Mouse (Mus musculus) heart, adult 8-10 months (tissue): ENCODE results near the gene Otub1. TPM values are rescaled to one million over a fixed set of nuclear protein-coding genes. Genes with fewer than 3 reads are reported as not detected.

Experiments used
- DNase-seq: peaks from one replicate; pipeline ENCODE4 v3.0.0; 2022; ENCODE audit warnings: low spot score
- total RNA-seq, 4 experiments: library from RNA; stranded (reverse); gene quantifications; 2 replicates each; pipeline ENCODE4 v1.2.4; 2022

The Otub1 gene
- total RNA-seq = 10 to 100 TPM; 62.2 to 71.6 (median 68.0) TPM

DNA sequence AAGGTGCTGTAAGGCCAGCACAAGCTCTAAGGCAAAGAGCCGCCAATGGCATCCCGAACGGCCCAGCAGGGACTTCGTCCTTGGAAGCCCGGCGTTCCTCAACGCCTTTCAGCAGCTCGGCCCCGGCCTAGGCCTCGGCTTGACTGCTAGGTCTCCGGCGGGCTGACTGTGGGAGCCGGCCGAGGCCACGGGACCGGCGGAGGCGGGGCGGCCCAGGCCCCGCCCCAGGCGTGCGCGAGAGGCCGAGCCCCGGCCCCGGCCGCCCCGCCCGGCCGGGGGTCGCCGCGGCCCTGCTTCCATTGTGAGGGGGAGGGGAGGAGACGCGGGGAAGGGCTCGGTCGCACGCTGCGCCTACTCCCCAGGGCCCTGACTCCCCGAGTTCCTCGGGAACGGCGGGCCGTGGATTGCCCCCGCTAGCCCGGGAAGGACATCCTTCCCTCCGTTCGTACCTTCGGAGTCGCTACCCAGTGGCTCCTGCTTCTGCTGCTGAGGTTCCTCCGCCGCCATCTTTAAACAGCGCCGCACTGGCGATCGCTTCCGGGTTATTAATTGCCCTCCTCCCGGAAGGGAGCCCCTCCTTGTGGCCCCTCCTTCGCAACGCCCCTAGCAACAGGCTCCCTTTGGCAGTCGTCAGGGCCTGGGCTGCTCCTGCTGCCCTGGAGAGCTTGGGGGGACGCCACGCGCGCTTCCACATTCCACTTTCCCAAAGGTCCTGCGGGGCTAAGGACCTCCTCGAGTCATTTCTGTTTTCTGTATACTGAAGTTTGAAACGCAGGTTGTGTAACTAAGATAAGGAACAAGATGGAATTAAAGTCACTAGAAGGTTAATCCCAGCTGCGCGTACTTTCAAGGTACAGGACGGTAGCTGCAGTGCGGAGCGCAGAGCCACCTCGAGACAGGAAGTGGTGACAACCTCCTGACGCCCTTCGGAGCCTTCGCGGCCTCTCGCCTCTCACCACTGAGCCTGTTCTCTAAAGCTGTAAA is at the start of gene Otub1:
TSS of gene Otub1 (minus strand) at position 564 of the 984 bp plus-strand sequence.
- DNase-seq = peak; percentile 95

DNA sequence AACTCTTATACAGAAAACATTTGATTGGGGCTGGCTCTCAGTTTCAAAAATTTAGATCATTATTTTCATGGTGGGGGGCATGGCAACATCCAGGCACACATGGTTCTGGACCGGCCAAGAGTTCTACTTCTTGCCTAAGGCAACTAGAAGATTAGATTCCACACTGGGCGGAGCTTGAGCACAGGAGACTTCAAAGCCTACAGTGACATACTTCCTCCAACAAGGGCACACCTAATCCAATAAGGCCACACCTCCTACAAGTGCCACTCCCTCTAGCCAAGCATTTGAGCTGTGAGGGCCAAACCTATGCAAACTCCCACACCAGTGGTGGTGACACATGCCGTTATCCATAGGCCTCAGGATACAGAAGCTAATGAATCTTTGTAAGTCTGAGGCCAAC is 39.9 kb upstream of the Otub1 start:
- DNase-seq = no peak

DNA sequence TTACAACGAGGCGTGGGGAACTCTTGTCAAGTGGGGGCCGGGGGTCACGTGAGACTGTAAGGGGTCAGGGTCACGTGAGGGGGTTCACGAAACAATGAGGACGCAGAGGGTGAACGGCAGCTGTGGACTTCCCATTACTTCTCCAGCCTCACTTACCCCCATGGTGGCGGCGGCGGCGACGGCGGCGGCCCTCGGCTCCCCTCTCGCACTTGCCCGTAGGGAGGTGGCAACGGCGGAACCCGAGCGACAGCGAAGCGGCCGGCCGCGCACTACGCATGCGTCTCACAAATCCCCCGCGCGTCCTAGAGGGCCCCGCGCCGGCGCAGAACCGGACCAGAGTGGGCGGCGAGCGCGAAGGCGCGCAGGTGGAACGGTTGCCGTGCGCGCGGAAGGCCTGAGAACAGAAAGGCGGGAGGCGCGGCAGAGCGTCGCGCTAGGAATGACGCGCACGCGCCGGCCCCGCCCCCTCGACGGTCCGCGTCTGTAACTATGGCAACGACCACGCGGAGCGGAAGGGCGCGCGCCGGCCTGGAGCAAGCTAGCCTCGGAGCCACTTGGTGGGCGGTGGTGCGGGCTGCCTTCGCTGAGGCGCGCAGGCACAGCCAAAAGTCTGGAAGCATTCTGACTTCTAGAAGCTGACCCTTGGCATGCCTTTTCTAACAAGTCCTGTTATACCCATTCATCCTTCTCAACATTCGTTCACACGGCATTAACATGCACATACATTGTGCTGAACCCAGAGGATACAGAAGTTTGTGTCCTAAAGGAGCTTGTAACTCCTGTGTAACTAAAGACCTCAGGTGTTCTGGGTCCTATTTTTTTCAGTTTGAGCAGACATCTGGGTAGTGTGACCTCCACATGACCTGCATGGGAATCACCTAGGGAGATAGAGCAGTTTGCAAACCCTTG is 34.9 kb upstream of the Otub1 start, which contains the start of gene Naa40:
TSS of gene Naa40 (minus strand) at position 402 of the 909 bp plus-strand sequence.
- peak; percentile 83 for DNase-seq

DNA sequence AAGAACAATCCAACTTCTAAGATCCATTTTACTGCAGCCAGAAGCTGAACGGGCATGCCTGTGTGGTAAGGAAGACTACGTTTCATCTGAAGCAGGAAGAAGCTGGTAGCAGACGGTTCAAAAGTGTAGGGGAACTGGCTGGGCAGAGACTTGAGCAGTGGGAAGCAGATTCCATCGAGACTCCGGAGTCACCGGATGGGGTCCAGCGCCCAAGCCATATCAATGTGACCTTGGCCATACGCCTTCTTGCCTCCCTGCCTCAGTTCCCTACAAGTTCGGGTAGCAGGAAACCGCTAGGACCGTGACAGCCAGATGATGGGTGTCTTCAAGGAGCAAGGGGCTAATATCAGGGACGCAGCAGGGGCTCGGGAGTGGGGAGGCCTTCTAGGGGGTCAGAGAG is 34.2 kb upstream of the Otub1 start:
- no peak for DNase-seq

DNA sequence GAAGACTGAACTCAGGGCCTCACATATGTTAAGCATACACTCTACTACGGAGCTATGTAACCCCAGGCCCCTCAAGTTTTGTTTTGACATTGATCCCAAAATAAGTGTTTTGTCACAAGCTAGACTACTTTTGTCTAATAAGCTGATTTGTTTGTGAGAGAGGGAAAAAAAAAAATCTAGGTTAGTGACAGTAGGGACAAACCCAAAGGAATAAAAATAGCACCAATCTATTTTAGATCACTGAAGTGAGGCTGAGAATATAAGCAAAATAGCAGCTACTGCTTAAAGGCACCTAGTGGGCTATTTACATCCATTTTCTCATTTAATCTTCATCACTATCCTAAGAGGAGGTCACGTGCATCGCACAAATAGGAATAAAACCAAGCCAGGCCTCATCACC is 33.5 kb upstream of the Otub1 start:
- no peak for DNase-seq

DNA sequence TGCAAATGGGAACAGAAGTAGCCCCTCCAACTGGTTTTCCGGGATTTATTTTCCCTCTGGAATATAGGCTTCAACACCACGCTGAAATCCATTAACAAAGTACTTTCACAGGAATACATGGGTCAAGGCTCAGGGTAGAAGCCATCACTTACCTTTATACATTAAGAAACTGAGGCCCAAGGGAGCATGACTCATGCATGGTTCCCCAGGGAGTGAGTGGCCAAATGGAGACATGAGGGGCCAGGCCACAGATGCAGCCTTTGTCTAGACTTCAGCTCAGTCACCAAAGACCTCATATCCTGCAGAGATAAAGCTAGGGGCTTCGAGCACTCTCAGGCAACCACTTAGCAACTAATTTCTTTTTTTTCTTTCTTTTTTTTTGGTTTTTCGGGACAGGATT is 30.6 kb upstream of the Otub1 start:
- DNase-seq = no peak

DNA sequence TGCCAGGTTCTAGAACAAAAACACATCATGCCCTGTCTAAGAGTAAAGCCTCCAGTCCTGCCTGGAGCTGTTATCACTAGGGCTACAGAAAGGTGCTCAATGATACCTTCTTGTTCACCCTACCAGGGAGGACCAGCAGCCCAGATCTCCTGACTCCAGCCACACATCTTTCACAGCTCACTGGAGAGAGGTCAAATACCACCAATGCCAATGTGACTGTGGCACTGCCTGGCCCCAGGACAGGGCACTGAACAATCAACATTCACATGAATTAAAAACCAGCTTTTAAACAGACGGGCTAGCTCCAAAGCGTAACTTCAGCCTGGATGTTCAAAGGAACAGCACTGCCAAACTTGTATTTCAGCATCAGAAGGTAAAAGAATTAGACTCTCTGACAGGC is 29.9 kb upstream of the Otub1 start:
- no peak for DNase-seq

DNA sequence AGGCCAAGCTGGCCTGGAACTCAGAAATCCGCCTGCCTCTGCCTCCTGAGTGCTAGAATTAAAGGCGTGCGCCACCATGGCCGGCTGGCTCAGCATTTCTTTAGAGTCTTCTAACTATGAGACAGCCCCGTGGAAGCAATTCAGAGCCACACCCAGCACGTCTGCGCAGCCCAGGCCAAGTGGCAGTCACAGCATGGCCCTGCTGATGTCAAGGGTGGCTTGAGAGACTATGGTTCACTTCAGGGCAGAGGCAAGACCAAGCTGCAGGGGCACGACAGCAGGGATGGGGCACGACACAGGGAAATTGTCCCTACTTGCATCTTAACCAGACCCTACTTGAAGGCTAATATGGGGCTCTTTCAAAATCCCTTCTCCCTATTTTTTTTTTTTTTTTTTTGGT is 29.3 kb upstream of the Otub1 start:
- DNase-seq = no peak

DNA sequence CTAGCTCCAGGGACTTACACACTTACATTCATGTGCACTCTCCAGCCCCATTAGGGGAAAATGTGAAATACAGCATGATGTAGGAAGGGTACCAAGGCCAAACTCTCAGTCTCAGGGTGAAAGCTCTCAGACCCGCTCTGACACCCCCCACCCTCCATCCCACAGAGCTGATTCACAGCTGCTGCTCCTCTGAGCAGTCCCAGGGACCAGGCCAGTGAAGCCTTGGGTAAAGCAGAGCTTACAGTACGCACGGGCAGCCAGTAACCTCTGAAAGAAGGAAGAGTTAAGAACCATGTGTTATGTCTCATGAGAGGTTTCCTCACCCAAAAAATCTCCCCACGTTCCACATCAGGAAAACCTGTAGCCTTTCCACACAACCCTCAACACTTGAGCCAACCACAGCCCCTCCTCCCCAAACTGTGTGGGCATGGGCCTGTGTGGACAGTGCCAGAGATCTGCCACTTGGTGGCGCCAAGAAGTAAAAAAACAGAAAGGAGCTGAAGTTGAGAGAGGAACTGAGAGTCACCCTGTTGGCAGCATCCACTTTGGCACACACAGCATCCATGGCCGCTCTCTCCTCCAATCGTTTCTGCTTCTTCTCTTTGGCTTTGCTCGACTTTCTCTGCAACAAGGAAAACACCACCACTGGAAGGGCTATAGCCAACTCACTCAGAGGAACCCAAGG is 28.6 kb upstream of the Otub1 start:
- DNase-seq = peak; percentile 81

DNA sequence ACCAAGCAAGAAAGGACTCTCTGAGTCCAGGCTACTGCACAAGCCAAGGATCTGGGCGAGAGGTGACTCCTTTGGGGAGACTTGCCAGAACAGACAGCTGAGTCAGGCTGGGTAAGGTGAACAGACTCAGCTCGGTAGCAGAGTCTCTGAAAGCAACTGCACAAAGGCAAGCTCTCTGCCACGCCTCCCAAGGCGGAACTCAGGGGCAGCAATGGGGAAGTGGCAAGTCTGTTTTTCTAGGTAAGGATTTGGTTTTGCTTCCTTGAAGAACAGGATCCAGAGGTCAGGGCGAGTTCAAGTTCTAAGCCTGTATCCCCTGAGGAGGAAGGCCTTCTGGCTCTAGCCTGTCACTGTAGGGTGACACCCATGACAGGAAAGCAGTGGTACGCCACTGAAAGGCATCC is 20.4 kb upstream of the Otub1 start:
- no peak for DNase-seq

DNA sequence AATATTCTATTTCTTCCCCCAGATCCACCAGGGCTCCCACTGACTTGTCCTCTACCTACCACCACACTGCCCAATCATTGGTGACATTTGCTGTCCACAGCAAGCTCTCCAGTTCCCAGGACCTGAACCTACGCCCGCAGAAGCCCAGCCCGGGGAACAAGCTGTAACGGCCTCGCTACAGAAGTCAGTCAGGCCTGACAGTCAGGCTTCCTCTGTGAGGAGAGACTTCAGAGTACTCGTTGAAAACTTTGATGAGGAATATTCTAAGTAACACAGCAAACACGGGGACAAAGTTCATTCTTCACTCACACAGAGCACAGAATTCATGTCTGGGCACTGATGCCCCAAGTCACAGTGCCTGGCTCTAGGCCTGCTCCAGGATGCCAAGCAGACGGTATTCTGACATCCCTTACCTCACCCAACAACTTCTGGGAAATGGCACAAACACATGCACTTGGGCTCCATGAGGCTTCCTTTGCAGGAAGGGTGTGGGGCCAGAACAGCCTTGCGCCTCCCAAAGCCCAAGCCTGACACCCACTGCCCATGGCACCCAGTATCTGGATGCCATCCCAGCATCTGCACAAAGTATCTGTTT is 19.1 kb upstream of the Otub1 start:
- DNase-seq = no peak

DNA sequence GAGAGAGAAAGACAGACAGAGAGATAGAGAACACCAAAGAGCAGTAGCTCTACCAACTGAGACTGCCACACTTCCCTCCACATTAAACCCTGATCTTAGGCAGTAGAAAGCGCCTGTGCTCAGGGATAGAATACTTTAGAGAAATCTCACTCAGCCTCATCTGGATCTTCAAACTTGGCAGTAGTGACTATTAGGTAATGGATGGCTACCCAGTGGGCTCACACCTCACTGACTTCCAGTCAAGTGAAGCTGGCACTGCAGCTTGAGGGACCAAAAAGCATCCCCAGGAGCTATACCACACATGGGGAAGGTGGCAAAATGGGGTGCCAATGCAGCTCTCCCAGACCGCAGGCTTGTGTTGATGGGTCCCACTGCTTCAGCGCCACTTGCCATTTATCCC is 18.1 kb upstream of the Otub1 start:
- no peak for DNase-seq

DNA sequence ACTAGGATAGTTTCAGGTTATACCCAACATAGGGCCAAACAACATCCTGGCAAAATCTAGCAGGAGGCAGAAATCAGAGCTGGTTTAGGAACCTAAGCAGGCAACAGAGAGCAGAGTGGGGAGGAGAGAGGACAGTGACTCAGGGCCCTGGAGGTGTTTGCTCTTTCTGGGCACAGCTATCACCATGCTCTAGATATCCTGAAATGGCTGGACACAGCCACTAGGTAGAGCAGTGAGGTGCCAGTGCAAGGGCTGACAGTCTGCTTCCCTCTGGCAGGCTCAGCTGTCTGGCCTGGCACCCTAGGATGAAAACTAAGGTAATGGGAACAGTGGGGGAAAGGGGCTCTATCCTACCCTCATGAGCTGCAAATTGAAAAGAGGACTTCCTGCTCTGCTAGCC is 17.4 kb upstream of the Otub1 start:
- no peak for DNase-seq

DNA sequence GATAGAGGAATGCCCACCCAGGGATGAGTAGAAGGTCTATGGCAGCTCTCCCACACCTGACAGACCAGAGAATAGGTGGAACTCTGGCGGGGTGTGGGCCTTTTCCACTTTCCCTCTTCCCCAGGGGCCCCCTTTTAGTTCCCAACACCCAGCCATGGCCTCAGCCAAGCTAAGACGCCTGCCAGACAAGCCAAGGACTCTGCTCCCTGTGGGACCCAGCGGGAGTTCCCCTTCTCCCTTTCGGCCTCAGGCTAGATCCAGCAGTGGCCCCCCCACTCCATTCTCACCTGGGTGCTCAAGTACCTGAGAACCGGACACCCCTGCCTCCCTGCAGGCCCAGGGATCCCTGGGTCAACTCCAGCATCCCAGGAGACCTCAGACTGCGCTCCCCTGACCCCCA is 16.1 kb upstream of the Otub1 start:
- DNase-seq = no peak

DNA sequence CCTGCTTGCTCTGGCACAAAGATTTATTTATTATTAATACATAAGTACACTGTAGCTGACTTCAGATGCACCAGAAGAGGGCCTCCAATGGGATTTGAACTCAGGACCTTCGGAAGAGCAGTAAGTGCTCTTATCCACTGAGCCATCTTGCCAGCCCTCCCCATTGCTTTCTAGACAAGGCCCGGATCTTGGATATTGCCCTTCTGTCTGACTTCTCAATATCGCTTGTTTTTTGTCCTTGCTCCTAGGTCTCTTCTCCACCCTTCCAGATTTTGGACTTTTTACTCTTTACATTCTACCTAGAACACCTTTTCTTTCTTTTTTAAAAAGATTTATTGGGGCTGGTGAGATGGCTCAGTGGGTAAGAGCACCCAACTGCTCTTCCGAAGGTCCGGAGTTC is 12.6 kb upstream of the Otub1 start:
- no peak for DNase-seq

DNA sequence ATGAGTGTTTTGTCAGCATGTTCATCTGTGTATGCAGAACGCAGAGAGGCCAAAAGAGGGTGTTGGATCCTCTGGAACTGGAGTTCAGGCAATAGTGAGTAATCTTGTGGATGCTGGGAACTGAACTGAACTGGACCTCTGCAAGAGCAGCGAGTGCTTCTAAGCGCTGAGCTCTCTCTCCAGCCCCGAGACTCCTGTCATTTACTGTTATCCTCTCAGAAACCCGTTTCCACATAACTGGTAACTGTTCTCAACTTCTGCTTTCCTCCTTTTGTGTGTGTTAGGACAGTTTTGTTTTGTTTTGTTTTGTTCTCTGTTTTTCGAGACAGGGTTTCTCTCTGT is 11.8 kb upstream of the Otub1 start:
- no peak for DNase-seq

DNA sequence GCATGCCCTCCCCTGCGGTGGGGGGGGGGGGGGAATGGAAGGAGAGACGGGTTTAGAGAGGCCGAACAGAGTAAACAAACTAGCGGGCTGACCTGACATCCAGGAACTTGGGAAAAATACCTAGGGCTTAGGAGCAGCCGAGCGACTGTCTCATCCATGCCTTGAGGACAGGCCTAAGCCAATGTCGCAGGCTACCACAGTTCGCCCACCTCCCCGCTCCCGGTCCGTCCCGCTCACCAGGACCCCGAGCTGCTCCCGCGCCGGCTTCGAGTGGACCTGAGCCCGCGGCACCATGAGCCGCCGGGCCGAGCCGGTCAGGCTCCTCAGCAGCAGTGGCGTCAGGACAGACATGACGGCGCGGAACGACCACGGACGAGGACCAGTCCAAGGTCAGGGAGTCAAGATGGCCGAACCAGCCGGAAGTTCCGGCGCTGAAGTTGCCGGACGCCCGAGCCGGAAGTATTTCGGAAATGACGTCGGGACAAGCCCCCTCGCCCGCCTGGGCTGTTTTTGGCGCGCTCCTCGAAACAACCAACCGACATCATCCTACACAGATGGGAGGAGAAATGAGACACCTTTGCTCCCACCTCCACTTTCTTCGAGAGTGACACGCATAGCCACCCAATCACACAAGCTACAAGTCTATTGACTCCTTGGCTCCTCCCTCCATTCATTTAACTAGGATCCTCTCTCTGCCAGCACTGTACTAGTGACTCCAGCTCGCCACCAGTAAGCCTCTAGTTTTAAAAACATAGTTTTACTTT is 11.2 kb upstream of the Otub1 start, which contains the start of gene Cox8a:
TSS of gene Cox8a (minus strand) at position 455 of the 764 bp plus-strand sequence.
- peak; percentile 98 for DNase-seq

DNA sequence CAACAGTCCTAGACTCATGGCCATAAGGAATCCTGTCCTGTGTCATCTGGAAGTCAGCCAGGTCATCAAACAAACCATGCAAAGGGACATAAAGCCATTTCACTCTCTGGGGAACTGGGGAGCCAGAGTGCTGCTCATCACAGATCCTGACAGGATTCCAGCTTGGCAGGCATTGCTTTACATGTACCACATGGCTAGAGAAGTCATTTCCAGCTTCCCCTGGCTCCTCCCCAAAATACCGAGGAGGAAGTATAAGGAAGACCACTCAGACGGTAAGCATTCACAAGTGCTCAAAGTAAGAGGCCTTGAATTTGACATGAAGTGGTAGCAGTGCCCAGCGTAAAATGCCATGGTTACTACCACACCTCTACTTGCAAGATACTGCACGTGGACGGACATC is 8.4 kb upstream of the Otub1 start:
- DNase-seq = no peak

DNA sequence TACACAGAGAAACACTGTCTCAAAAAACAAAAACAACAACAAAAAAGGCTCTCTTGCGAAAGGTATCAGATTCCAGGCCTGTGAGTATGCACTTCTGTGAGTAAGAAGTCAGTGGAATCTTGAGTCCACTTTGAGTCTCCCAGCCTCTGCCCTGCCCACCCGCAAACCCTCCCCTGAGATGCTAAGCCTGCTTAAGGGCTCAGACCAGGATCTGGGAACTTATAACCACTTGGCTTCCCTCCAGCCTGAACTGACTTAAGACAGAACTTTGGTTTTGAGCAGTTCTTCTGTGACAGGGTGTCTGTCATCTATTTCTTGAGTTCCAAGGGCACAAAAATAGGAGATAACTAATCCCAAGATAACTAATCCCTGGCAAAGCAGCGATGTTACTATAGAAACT is 6.9 kb upstream of the Otub1 start:
- DNase-seq = no peak

DNA sequence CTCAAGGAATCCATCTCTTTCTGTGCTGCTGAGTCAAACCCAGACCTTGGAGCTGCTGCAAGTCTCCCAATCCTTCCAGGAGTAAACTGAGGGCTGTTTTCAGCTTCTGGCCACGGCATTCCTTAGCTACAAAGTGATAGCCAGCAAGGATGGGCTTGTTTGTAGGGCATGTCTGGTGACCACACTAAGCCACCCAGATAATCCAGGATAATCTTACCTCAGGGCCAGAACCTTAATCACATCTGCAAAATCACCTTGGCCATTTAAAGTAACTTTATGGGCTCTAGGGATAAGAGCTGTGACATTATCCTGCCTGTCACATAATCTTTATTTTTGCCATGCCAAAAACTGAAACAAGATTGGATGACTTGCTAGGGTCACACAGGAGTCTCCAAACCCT is 6.1 kb upstream of the Otub1 start:
- no peak for DNase-seq
